Mouse (Mus musculus) heart, adult 9 months (tissue): ENCODE data around the gene Dab1.

Experiments used
- DNase-seq, 2 experiments: peaks; one replicate each; pipeline ENCODE4 v3.0.0; 2022; ENCODE audit warnings: low spot score in 2 of 2

Dab1 gene

DNA sequence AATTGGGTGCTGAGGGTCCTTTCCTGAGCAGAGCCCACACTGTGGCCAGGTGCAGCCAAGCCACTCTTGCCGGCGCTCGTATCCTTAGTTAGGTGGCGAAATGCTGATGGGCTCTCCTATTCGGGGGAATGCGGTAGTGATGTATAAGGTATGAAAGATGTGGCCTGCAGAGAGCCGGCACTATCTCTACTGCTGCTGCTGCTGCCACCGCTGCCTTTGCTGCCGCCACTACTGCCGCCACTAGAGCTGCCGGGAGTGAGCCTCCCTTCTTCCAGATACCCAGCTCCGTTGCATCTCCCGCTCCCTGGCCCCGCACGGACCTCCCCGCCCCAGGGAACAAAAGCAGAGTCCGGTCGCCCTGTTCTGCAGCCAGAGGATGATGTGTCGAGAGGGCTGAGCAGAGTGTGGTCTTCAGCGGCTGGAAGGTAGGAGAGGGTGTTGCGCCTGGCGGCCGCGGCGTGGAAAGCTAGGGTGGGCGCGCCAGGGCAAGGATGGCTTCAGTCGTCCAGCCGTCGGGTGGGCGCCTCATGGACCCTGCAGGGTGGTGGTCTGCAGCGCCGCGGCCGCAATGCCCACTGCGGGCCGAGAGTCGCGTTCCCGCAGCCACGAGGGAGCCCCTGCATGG lies at the start of gene Dab1:
Gene Dab1, plus strand, starts transcription at position 39 of the 625 bp plus-strand sequence.
- DNase-seq = no peak

- DNase-seq = no peak
Measured at GRCm38 (mm10) chr4:103571721-103572352, 47.3 kb upstream of the Dab1 start.

DNA sequence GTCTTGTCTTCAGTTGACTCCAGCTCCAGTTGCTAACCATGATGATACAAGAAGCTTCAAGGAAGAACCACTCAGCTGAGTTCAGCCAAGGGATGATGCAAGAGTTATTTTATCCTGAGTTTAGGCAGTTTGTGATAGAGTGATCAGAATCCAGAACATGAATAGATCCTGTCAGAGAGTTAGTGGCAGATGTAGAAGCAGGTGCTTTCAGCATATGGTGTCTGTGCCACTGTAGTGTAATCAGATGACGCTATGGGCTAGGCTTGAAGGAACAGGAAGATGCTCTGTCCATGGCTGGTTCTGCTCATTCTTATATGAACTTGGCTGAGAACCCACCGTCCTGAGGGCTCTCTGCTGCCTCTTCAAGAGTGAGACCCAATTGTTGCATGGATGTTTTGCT lies 43.6 kb upstream of the Dab1 start:
- DNase-seq = no peak

DNA sequence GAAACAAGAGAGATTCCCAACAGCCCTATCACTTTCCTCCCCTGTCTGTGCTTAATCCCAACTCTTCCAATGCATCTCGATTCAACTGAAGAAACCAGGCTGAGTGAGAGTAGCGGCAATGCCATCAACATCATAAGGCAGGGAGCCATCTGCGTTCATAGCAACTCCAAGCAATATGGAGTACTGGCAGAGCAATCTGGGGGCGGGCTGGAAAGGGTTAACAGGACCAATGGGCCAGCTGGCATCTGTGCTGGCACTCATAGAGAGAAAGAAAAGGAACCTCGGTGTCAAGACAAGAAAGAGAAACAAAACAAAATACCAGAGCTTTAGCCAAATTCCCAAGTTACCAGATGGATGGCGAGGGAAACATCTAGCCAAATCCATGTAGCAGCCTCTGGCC lies 42.9 kb upstream of the Dab1 start:
- DNase-seq = no peak

DNA sequence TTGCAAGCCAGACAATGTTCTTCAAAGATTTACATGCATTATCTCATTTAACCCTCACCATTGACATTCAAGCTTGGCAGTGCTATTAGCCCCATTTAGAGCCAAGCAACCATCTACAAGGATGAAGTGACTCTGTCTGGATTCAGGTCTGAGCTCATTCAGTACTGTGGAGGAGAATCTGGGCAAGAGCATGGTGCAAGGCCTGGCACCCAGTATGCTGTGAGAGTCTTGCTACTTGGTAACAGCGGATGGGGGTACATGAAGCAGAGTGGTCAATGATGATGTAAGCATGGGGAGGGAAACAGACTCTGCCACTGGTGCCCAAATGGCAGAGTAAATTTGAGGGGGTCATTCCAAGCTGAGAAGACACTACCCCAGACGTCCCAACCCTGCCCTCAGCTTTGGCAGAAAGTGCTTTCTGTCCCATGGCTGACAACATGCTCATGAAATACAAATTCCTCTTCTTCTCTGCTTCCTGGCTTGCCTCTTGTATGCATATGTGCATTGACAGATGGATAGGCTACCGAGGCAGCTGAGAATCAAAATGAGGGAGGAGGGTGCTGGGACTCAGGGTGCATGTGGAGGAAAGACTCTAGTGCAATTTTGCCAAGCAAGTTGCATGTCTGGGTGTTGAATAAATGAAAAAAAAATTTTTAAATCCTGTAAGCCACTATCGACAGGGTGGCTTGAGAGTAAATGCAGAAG lies 41.9 kb upstream of the Dab1 start:
- no peak for DNase-seq

- no peak for DNase-seq
Measured at GRCm38 (mm10) chr4:103577821-103578220, 41.3 kb upstream of the Dab1 start.

GRCm38 (mm10) chr4:103580021-103580420 lies 39.1 kb upstream of the Dab1 start:
- DNase-seq = no peak

DNA sequence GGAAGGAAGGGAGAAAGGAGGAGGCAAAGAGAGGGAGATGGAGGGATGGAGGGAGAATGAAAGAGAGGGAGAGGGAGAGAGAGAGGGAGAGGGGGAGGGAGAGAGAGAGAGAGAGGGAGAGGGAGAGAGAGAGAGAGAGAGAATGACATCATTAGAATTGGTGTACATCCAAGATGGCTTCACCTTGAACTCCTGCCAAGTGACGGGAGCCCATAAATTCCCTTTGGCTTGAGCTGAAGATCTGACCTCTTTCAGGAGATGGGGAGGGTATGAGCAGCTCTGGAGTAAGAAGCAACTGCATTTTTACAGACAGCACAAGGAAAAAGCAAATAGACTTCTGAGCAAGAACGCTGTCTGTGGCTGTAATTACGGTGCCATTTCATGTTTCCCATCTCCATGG lies 4.1 kb upstream of the Dab1 start:
- no peak for DNase-seq

GRCm38 (mm10) chr4:103619946-103620371 lies 800 bp downstream of the Dab1 start:
- DNase-seq = no peak

DNA sequence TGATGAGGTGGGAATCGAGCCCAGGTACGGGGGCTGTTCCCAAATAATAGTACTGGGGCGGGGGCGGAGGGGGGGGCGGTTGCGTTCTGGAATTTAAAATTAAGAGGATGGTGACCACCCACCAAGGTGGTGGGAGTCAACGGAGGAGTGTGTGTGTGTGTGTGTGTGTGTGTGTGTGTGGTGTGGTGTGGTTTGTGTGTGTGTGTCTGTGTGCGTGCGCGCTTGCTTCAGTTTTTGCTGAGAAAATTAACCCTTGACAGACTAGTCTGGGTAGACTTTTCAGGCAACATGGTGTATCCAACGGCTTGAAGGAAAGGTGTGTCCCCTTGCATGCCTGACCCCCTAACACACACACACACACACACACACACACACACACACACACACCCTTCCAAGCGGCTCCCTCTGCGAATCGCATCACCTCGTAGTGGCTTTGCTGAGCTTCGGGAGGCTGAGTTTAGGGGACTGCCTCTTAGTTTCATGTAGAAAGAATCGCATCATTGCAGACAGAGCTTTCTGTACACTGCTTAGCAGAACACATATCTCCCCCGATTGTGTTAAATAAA lies 1.5 kb downstream of the Dab1 start:
- DNase-seq = no peak

GRCm38 (mm10) chr4:103621586-103621985 lies 2.4 kb downstream of the Dab1 start:
- no peak for DNase-seq

DNA sequence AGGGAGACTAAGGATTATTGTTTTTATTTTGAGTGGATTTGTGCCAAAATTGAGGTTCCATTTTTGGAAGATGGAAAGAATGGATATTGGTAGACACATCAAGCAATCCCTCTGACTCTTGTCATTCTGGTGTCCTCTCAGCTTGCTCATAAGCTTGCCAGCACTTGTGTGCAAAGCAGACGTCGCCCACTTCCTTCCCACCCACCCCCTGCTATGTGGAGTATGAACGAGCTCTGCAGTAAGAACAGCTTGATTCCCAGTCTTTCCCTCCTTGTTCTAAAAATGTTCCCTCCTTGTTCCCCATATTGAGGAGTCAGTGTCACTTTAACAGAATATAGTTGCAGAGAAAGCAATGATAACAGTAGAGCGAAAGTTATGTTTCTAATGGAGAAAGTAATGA lies 11.0 kb downstream of the Dab1 start:
- DNase-seq = no peak

DNA sequence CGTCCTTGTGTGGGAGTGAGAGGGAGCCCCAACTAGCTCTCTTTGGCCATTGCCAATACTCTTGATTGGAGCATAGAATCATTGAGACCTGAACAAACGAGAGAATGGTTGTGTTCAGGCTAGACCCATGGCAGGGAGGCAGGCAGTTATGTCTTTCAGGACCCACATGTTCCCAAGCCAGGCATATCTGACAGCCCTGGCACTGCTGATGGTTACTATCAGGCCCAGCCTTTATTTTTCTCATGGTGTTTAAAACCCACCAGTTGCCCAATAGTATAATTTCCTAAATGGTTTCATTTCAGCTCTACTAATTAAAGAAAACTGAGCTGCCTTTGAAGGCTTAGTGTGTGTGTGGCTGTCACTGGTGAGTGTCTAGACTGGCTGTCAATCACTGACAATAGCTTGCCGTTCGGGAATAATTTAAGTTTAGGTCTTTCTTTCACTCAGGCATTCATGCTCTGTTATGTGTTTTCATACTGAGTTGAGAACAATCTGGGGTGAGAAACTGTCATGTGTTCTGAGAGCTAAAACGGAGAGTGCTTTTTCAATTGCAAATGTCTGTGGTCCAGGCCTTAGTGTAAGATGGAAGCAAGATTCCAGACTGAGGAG lies 17.1 kb downstream of the Dab1 start:
- DNase-seq = no peak

GRCm38 (mm10) chr4:103648209-103648896 lies 29.2 kb downstream of the Dab1 start:
- no peak for DNase-seq

DNA sequence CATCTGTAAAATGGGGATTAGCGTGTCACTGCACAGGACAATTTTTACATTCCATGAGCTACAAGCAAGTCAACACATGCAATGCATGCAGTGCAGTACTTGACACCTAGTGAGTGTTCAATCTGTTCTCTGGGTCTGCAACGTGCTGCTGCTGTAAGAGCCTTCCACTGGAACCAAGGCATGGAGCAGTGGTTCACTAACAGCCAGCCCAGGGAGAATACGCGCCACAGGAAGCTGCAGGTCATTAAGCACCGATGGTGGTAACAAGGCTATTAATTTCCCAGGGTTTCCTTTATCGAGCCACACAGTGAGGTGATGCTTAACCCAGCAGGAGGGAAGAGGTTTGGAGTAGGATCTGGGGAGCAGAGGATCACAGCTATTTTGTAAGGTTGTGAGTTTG lies 36.6 kb downstream of the Dab1 start:
- no peak for DNase-seq

- no peak for DNase-seq
Measured at GRCm38 (mm10) chr4:103661386-103661785, 42.2 kb downstream of the Dab1 start.

- no peak for DNase-seq
Measured at GRCm38 (mm10) chr4:103667438-103667837, 48.3 kb downstream of the Dab1 start.

GRCm38 (mm10) chr4:103677195-103677594 lies 58.0 kb downstream of the Dab1 start:
- DNase-seq = no peak

GRCm38 (mm10) chr4:103678501-103678900 lies 59.3 kb downstream of the Dab1 start:
- no peak for DNase-seq

DNA sequence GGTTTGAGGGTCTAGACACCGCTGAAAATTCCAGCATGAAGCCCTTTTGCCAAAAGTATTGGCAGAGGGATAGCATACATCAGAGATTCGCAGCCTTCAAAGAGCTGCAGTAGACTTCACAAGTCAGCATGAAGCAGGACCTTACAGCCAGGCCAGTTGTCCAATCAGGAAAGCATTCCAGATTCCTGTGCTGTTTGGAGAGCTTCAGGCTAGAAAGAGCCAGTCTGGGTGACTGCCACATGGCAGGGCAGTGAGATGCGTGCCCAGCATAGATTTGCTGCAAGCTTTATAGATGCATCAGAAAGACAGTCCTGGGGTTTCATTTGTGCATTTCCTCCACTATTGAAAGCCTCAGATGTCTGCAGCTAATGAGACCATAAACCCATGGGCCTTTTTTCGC lies 66.0 kb downstream of the Dab1 start:
- DNase-seq = no peak

DNA sequence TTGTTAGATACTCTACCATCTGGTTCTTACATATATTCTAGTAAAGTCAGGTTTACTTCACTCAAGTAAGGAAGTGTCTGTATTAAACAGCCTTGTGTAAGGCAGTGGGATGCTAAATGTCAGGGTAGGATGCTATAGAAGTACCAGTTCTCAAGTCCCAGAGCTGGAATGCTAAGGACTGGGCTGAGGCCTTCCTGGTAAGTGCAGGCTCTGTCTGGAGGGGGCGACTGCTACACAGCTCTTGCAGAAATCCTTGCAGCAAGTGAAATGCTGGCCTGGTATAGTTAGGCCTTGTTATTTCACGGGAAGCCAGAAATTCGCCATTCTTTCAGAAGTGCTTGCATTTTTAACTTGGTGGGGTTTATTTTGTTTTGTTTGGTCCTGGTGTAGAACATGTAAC lies 72.6 kb downstream of the Dab1 start:
- no peak for DNase-seq

DNA sequence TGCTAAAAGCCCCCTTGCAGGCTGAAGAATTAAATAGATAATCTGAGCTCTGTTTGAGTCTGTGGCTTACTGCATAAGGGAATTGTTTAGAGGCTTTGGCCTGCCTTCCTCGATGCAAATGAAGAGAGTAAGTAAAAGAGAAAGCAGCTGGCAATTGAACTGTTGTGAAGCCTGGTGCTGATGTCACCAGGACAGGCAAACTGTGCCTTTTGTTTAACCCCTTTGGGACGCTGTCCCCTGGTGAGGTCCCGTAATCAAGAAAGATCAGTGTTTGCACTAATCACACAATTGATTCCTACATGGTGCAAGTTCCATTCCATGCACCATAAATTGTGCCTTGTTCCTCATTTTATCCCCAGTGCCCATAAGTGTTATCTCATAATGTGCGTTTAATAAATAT lies 80.6 kb downstream of the Dab1 start:
- no peak for DNase-seq
